Mouse (Mus musculus): ENCODE results near the gene Vmn1r62.
"Not testable (repeated sequence)": the region's sequence is repeated elsewhere in the genome, so short reads cannot be mapped to it uniquely, and the experiment has no call there.

Vmn1r62 gene

DNA sequence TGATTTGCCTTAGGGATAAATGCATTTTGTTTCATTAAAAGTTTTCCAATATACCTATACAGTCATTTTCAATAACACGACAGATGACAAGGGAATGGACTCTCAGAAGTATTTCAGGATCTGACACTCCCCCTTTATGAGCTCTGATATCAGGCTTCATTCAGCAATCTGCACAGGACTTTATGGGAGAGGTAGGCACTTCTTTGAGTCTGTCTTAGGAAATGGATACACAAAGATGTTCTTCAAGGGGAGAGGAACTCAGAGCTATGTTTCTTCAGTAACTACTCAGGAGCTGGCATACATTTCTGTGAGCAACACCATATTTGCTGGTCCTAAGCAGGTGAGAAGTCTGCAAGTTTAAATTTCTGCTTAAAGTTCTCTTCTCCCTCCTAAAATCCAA is at the start of gene Vmn1r62:
Gene Vmn1r62, plus strand, starts transcription at position 301 of the 400 bp plus-strand sequence.
- in situ Hi-C loops (cut with MboI, MseI): not testable (repeated sequence)
